Mouse (Mus musculus) limb, embryonic 15.5 days (tissue): ENCODE data around the gene Clec4f. TPM values are rescaled to one million over a fixed set of nuclear protein-coding genes. Genes with fewer than 3 reads are reported as not detected.

Experiments
- ATAC-seq: fragments of 200-750 bp; cut with Nextera tagmentation; 2 replicates; pipeline ENCODE4 v1.8.0; 2017; ENCODE audit warnings: low read depth, moderate TSS enrichment; ENCODE audit not compliant: insufficient number of reproducible peaks, low FRiP score, low TSS enrichment
- H3K27ac ChIP-seq: fragments of 300-500 bp; sonication (generic); 2 replicates; pipeline ENCODE4 v1.5.1; 2015; ENCODE audit warnings: moderate library complexity, mild to moderate bottlenecking, inconsistent platforms
- H3K27me3 ChIP-seq: fragments of 300-500 bp; sonication (generic); 2 replicates; pipeline ENCODE4 v1.6.1; 2015; ENCODE audit warnings: inconsistent platforms
- H3K36me3 ChIP-seq: fragments of 300-500 bp; sonication (generic); 2 replicates; pipeline ENCODE4 v1.6.1; 2015; ENCODE audit warnings: inconsistent platforms
- H3K4me1 ChIP-seq: fragments of 300-500 bp; sonication (generic); 2 replicates; pipeline ENCODE4 v1.6.1; 2015; ENCODE audit warnings: inconsistent platforms
- H3K4me2 ChIP-seq: fragments of 300-500 bp; sonication (generic); 2 replicates; pipeline ENCODE4 v1.6.1; 2015; ENCODE audit warnings: mild to moderate bottlenecking, inconsistent platforms
- H3K4me3 ChIP-seq: fragments of 300-500 bp; sonication (generic); 2 replicates; pipeline ENCODE4 v1.5.1; 2015; ENCODE audit warnings: mild to moderate bottlenecking, inconsistent platforms
- H3K9ac ChIP-seq: fragments of 300-500 bp; sonication (generic); 2 replicates; pipeline ENCODE4 v1.6.1; 2015; ENCODE audit warnings: inconsistent platforms
- H3K9me3 ChIP-seq: fragments of 300-500 bp; sonication (generic); 2 replicates; pipeline ENCODE4 v1.6.1; 2016; ENCODE audit warnings: inconsistent platforms
- WGBS: fragments of 180-500 bp; shearing (Covaris S2); methylation state at CpG from one replicate; pipeline ENCODE4 v1.1.7; 2015; 5-methylcytosine and 5-hydroxymethylcytosine counted together
- polyA plus RNA-seq: library from polyadenylated mRNA; unstranded; fragments of >200 nt; fragmentation: Nextera tagmentation; extraction: Ambion mirVana; gene quantifications from 2 replicates; pipeline ENCODE4 v1.2.1, GENCODE M21; 2015

The Clec4f gene
- polyA plus RNA-seq = not detected in 2 replicates

DNA sequence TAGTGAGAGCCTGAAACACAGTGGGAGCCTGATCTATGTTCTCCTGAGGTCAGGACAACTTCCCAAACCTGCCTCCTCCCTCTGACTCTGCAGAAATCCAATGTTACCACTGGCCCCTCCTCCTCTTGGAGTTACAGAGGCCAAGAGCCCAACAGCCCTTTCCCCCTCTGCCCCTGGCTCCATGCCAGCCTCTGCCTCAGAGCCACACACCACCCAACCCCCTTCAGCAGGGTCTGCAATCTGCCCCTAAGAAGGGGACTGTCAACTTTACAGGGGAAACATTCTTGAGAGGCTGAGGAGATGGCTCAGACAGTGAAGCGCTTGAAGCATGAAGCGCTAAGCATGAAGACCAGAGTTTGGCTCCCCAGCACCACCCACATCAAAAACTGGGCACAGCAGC is at the start of gene Clec4f:
Clec4f (minus strand) TSS at position 101 of the 400 bp plus-strand sequence.
- no peaks in the 10 kb centered on the region for H3K9me3 ChIP-seq
- H3K36me3 ChIP-seq = no peaks in the 10 kb centered on the region
- 97% methylated on average over 2 of the region's 2 CpGs for WGBS
- no peak within 1 kb of the TSS for H3K4me3 ChIP-seq
- no peak within 1 kb of the TSS for H3K27ac ChIP-seq
- no peak within 1 kb of the TSS for H3K9ac ChIP-seq
- no peaks in the 10 kb centered on the region for H3K27me3 ChIP-seq
- H3K4me2 ChIP-seq = no peak within 1 kb of the TSS
- H3K4me1 ChIP-seq = no peaks in the 10 kb centered on the region
- ATAC-seq = no peak

- H3K27me3 ChIP-seq = peaks cover 93% of the 10 kb centered on the region
- no peak overlapping the region for H3K9ac ChIP-seq
- no peak overlapping the region for H3K27ac ChIP-seq
- no peak for ATAC-seq
- H3K36me3 ChIP-seq = no peaks in the 10 kb centered on the region
- no peak overlapping the region for H3K4me2 ChIP-seq
- peaks cover 19% of the 10 kb centered on the region for H3K4me1 ChIP-seq
- H3K9me3 ChIP-seq = no peaks in the 10 kb centered on the region
- WGBS = 25% methylated on average over 5 of the region's 5 CpGs
- H3K4me3 ChIP-seq = no peak overlapping the region
These were observed 48.7 kb upstream of the Clec4f start for GRCm38 (mm10) chr6:83704701-83705100.

DNA sequence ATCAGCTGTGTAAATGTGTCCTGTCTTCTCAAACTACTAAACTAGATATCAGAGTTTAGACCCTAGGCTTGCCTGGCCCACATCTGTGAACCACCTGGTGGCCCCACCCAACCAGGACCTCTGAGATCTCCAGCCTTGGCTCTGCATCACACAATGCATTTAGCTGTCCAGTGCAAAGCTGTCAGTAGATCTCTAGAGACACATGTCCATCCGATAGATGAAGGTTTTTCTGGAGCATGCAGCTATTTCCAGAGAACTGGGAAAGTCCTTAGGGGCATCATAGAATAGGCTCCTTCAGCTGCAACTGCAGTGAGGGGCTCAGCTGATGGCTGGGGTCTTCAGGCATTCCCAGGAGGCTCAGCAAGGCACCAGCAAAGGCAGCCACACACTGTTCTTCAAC is 48.3 kb upstream of the Clec4f start:
- no peak overlapping the region for H3K4me2 ChIP-seq
- peaks cover 93% of the 10 kb centered on the region for H3K27me3 ChIP-seq
- no peaks in the 10 kb centered on the region for H3K36me3 ChIP-seq
- H3K9me3 ChIP-seq = no peaks in the 10 kb centered on the region
- 8% methylated on average over 1 of the region's 1 CpGs for WGBS
- H3K9ac ChIP-seq = no peak overlapping the region
- no peak overlapping the region for H3K27ac ChIP-seq
- H3K4me1 ChIP-seq = peaks cover 19% of the 10 kb centered on the region
- ATAC-seq = no peak
- H3K4me3 ChIP-seq = no peak overlapping the region

GRCm38 (mm10) chr6:83703722-83704078 is 47.7 kb upstream of the Clec4f start:
- no peak overlapping the region for H3K9ac ChIP-seq
- H3K4me1 ChIP-seq = peaks cover 19% of the 10 kb centered on the region
- H3K9me3 ChIP-seq = no peaks in the 10 kb centered on the region
- peaks cover 93% of the 10 kb centered on the region for H3K27me3 ChIP-seq
- H3K4me3 ChIP-seq = no peak overlapping the region
- ATAC-seq = no peak
- H3K36me3 ChIP-seq = no peaks in the 10 kb centered on the region
- no peak overlapping the region for H3K4me2 ChIP-seq
- no peak overlapping the region for H3K27ac ChIP-seq
- WGBS = 2% methylated on average over 10 of the region's 10 CpGs

DNA sequence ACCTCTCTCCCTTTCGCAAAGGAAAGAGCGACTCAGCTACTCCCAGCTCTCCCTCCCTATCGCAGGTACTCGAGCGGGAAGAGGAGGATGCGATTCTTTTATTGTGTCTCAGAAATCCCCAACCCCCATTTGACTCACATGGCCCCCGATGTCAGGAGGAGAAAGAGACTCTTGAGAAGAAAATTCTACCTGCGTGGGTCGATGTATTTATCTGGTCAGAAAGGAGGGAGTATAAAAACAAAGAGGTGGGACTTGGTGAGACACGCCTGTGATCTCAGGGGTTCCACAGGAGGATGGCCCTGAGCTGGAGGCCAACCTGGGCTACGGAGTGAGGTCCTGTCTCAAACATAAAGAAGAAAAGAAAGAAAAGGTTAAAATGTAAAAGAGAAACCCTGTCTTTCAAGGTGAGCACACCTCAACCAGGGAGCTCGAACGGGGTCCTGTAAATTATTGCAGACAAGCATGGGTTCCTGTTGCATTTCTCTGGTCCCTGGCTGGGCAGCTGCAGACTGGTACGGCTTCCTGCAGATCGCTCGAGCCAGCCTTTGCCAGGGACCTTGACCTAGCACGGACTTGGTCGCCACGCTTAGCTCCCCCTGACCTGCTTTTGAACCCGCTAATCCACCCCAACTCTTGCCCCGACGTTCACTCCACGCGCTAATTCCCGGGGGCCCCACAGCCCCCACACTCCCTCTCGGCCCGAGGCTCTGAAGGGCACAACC is 47.2 kb upstream of the Clec4f start:
- WGBS = 5% methylated on average over 27 of the region's 27 CpGs

GRCm38 (mm10) chr6:83702146-83702999 is 46.4 kb upstream of the Clec4f start:
- ATAC-seq = 0 out of 2 replicates have a peak, but pooled peaks have one; percentile 32
- peaks cover 19% of the 10 kb centered on the region for H3K4me1 ChIP-seq
- WGBS = 3% methylated on average over 53 of the region's 53 CpGs
- H3K9ac ChIP-seq = no peak overlapping the region
- peak overlapping the region; percentile 33 for H3K4me2 ChIP-seq
- peak overlapping the region; percentile 23 for H3K4me3 ChIP-seq
- no peaks in the 10 kb centered on the region for H3K36me3 ChIP-seq
- H3K9me3 ChIP-seq = no peaks in the 10 kb centered on the region
- peaks cover 93% of the 10 kb centered on the region for H3K27me3 ChIP-seq
- no peak overlapping the region for H3K27ac ChIP-seq

More for the DNA sequence above, 47.2 kb upstream of the Clec4f start:
- no peaks in the 10 kb centered on the region for H3K36me3 ChIP-seq
- H3K9ac ChIP-seq = no peak overlapping the region
- no peak overlapping the region for H3K4me3 ChIP-seq
- H3K9me3 ChIP-seq = no peaks in the 10 kb centered on the region
- H3K27ac ChIP-seq = no peak overlapping the region
- no peak overlapping the region for H3K4me2 ChIP-seq
- peaks cover 93% of the 10 kb centered on the region for H3K27me3 ChIP-seq
- ATAC-seq = no peak
- H3K4me1 ChIP-seq = peaks cover 19% of the 10 kb centered on the region

GRCm38 (mm10) chr6:83701001-83701400 is 45.0 kb upstream of the Clec4f start:
- ATAC-seq = no peak
- WGBS = 2% methylated on average over 11 of the region's 11 CpGs
- no peak overlapping the region for H3K4me3 ChIP-seq
- no peak overlapping the region for H3K4me2 ChIP-seq
- no peak overlapping the region for H3K9ac ChIP-seq
- no peak overlapping the region for H3K27ac ChIP-seq
- peaks cover 14% of the 10 kb centered on the region for H3K4me1 ChIP-seq
- H3K9me3 ChIP-seq = no peaks in the 10 kb centered on the region
- peaks cover 93% of the 10 kb centered on the region for H3K27me3 ChIP-seq
- H3K36me3 ChIP-seq = no peaks in the 10 kb centered on the region

DNA sequence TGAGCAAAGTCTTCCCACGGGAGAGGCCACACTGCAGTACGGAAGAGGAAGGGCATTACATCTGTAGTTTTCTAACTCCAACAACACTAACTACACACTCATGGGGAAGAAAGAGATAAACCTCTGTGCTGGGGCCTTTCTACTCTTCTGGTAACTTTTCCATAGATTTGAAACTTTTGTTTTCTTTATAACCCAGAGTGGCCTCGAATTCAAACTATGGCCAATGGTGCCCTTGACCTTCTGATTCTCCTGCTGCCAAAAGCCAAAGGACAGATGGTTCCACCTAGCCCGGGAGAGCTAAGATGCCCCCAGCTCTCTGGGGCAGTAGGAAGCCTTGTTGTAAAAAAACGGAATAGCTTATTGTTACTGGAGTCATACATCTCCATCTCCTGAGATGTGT is 44.0 kb upstream of the Clec4f start:
- H3K4me1 ChIP-seq = peaks cover 14% of the 10 kb centered on the region
- no peak overlapping the region for H3K4me2 ChIP-seq
- WGBS = 8% methylated on average over 5 of the region's 5 CpGs
- no peaks in the 10 kb centered on the region for H3K9me3 ChIP-seq
- H3K9ac ChIP-seq = no peak overlapping the region
- no peak for ATAC-seq
- no peak overlapping the region for H3K4me3 ChIP-seq
- H3K27ac ChIP-seq = no peak overlapping the region
- H3K36me3 ChIP-seq = no peaks in the 10 kb centered on the region
- peaks cover 93% of the 10 kb centered on the region for H3K27me3 ChIP-seq

GRCm38 (mm10) chr6:83697932-83698331 is 41.9 kb upstream of the Clec4f start:
- Histone ChIP-seq H3K27me3 (peaks cover 94% of the 10 kb centered on the region), H3K4me3 (no peak overlapping the region), H3K36me3 (no peaks in the 10 kb centered on the region), H3K9me3 (no peaks in the 10 kb centered on the region), H3K27ac (no peak overlapping the region), H3K4me2 (no peak overlapping the region), H3K4me1 (peaks cover 17% of the 10 kb centered on the region), H3K9ac (no peak overlapping the region)
- WGBS = 6% methylated on average over 8 of the region's 8 CpGs
- no peak for ATAC-seq

- no peak overlapping the region for H3K4me3 ChIP-seq
- H3K4me2 ChIP-seq = no peak overlapping the region
- H3K36me3 ChIP-seq = no peaks in the 10 kb centered on the region
- peaks cover 96% of the 10 kb centered on the region for H3K27me3 ChIP-seq
- H3K9ac ChIP-seq = no peak overlapping the region
- 2% methylated on average over 7 of the region's 7 CpGs for WGBS
- ATAC-seq = no peak
- no peak overlapping the region for H3K27ac ChIP-seq
- H3K9me3 ChIP-seq = no peaks in the 10 kb centered on the region
- H3K4me1 ChIP-seq = 0 out of 2 replicates have a peak, but pooled peaks cover 7% of the 10 kb centered on the region
These were observed 40.7 kb upstream of the Clec4f start for GRCm38 (mm10) chr6:83696684-83697083.

- Histone ChIP-seq H3K9ac (no peak overlapping the region), H3K4me2 (no peak overlapping the region), H3K36me3 (no peaks in the 10 kb centered on the region), H3K27me3 (peaks cover 97% of the 10 kb centered on the region), H3K4me1 (0 out of 2 replicates have a peak, but pooled peaks cover 7% of the 10 kb centered on the region), H3K4me3 (no peak overlapping the region), H3K9me3 (no peaks in the 10 kb centered on the region), H3K27ac (no peak overlapping the region)
- 6% methylated on average over 3 of the region's 3 CpGs for WGBS
- no peak for ATAC-seq
These were observed 39.7 kb upstream of the Clec4f start for GRCm38 (mm10) chr6:83695731-83696130.

DNA sequence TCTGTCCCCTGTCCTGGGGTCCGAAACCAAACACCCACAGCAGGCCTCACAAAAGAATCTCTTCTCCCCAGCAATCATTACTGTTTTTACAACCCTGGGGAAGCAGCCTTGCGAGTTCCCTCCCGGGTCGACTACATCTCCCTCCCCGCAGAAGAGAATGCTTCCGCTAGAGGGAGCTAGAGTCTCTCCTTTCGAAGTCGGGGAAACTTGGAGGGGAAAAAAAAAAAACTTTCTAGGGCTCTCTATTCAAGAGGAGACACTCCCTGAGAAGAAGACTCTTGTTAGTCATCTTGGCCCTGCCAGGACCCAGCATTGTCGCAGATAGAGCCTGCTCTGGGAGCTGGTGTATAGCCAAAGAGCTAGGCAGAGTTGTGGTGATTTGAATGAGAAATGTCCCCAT is 37.8 kb upstream of the Clec4f start:
- H3K9me3 ChIP-seq = no peaks in the 10 kb centered on the region
- H3K4me1 ChIP-seq = 0 out of 2 replicates have a peak, but pooled peaks cover 7% of the 10 kb centered on the region
- ATAC-seq = no peak
- H3K4me2 ChIP-seq = no peak overlapping the region
- H3K27me3 ChIP-seq = peaks cover 96% of the 10 kb centered on the region
- H3K27ac ChIP-seq = no peak overlapping the region
- no peaks in the 10 kb centered on the region for H3K36me3 ChIP-seq
- no peak overlapping the region for H3K4me3 ChIP-seq
- no peak overlapping the region for H3K9ac ChIP-seq
- WGBS = 2% methylated on average over 9 of the region's 9 CpGs
